Mouse (Mus musculus): ENCODE results near the gene Prss22.

DNA sequence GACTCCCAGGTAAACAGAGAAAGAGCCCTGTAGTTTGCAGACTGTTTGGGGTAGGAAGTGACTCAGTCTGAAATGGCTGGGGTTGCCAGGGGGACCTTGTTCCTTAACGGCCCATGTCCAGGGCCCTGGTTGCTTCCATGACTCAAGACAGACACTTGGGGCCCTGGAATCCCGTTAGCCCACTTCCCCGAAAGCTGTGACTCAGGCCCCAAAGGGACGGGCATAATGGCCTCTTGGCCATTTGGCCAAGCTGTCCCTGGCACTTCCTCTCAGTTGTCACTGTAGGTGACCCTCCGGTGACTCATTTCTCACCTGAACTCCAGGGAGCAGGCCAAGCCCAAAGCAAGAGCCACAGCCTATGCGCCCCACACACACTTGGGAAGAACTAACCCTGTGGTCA lies 483 bp upstream of the Prss22 start:
- TF ChIP-seq CTCF (conservative IDR thresholded peaks at IDR 0.05; ENCODE audit: insufficient read depth, insufficient read length, low read depth, low read length) (no peak), POLR2A (IDR thresholded peaks at IDR 0.05; ENCODE audit: low read depth, low read length) (no peak)
